Mouse (Mus musculus): ENCODE results near the gene Hmx1.

The Hmx1 gene

GRCm38 (mm10) chr5:35388491-35389111 is at the start of gene Hmx1:
Hmx1 (plus strand) TSS chr5:35389108.
- no peak for DNase-seq

GRCm38 (mm10) chr5:35345084-35345483 is 43.8 kb upstream of the Hmx1 start:
- DNase-seq, result no peak

GRCm38 (mm10) chr5:35348794-35349193 is 40.1 kb upstream of the Hmx1 start:
- DNase-seq, result peak; percentile 45

GRCm38 (mm10) chr5:35357544-35358440 is 31.1 kb upstream of the Hmx1 start:
- no peak for DNase-seq

- peak; percentile 89 for DNase-seq
These were observed 27.2 kb upstream of the Hmx1 start for GRCm38 (mm10) chr5:35361570-35362284.

GRCm38 (mm10) chr5:35366241-35367032 is 22.5 kb upstream of the Hmx1 start:
- no peak for DNase-seq

GRCm38 (mm10) chr5:35368916-35369315 is 20.0 kb upstream of the Hmx1 start:
- no peak for DNase-seq

- DNase-seq, result no peak
These were observed 9.8 kb upstream of the Hmx1 start for GRCm38 (mm10) chr5:35379066-35379465.

GRCm38 (mm10) chr5:35379815-35380214 is 9.1 kb upstream of the Hmx1 start:
- no peak for DNase-seq

- no peak for DNase-seq
These were observed 946 bp upstream of the Hmx1 start for GRCm38 (mm10) chr5:35387834-35388490.

GRCm38 (mm10) chr5:35389441-35389840 is 533 bp downstream of the Hmx1 start:
- DNase-seq, result no peak

GRCm38 (mm10) chr5:35389915-35390314 is 1.0 kb downstream of the Hmx1 start:
- no peak for DNase-seq

- DNase-seq, result no peak
These were observed 2.1 kb downstream of the Hmx1 start for GRCm38 (mm10) chr5:35390848-35391655.

GRCm38 (mm10) chr5:35391656-35392333 is 2.9 kb downstream of the Hmx1 start:
- no peak for DNase-seq

- DNase-seq, result no peak
These were observed 3.4 kb downstream of the Hmx1 start for GRCm38 (mm10) chr5:35392334-35392695.

- DNase-seq, result no peak
These were observed 6.9 kb downstream of the Hmx1 start for GRCm38 (mm10) chr5:35395566-35396440.

- no peak for DNase-seq
These were observed 8.2 kb downstream of the Hmx1 start for GRCm38 (mm10) chr5:35396976-35397641.

GRCm38 (mm10) chr5:35397642-35398309 is 8.9 kb downstream of the Hmx1 start:
- no peak for DNase-seq
